In the genomic region with DNA sequence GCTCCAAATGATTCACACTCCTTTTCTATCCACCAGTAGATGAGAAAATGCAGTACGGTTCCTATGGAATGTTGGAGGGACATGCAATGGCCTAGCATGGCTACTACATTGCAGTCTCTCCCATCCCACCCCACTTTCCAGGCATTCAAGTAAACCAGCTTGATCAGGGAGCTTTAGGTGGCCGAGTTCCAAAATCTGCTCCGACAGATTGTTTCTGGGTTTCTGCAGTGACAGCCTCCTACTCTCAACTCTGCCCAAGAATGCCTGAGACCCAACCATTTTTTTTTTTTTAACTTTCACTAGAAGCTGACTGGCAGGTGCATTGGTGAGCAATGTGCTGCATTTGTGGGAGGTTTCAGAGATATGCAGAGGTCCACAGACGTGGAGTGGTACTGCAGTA, we compare ENCODE assay signal across 13 mouse cellular contexts. TPM values are rescaled to one million over a fixed set of nuclear protein-coding genes. Genes with fewer than 3 reads are reported as not detected.
DNase-seq lines count a peak whose midpoint lies in the region; ATAC-seq and TF ChIP-seq lines count a peak whose summit lies in the region.
"Had no signal": no experiment of that assay in that cellular context is flagged by ENCODE, and none has a peak within 500 bp of the region (broad histone marks: within the 10 kb centered on the region; RNA-seq: fewer than 3 reads in every experiment).

No protein-coding gene starts in this region.

- no peaks in the 10 kb centered on the region for H3K4me1 ChIP-seq in lung, embryonic 14.5 days (ENCODE audit: insufficient read depth)
- H3K4me1 ChIP-seq: embryonic facial prominence, embryonic 12.5 days; limb, embryonic 15.5 days had no signal

- peak; percentile 2 for DNase-seq in lung, embryonic 14.5 days
- no peak for DNase-seq in lung, postnatal 10 days
- peak; percentile 60 to 73 for DNase-seq in cerebellum, postnatal 25 days
- peak in 1 of 2 experiments; percentile 31 for DNase-seq in left cerebral cortex, adult 2 months (ENCODE audit: extremely low spot score in 1 of 2, low spot score in 2 of 2)
- peak; percentile 88 for DNase-seq in telencephalon, adult 2 months (ENCODE audit: low read depth, low spot score)
- DNase-seq in spleen, postnatal 4 days (ENCODE audit: low spot score in 2 of 2), result no peak
- no peak for DNase-seq in yolk sac, embryonic 10.5 days (ENCODE audit: low spot score)
- DNase-seq: gastrocnemius, postnatal 36 days; heart, postnatal 36 days; kidney, adult 9 months; lung, postnatal 14 days had no signal

- no peak overlapping the region for H3K27ac ChIP-seq in lung, embryonic 14.5 days (ENCODE audit: low read depth)
- H3K27ac ChIP-seq in left cerebral cortex, adult 2 months, result peak overlapping the region; percentile 63
- H3K27ac ChIP-seq: embryonic facial prominence, embryonic 12.5 days; limb, embryonic 15.5 days had no signal

- no peak overlapping the region for H3K4me2 ChIP-seq in lung, embryonic 14.5 days
- H3K4me2 ChIP-seq: embryonic facial prominence, embryonic 12.5 days; limb, embryonic 15.5 days had no signal

- intact Hi-C loops in left cerebral cortex, adult 2 months (cut with DNase I), result loop anchor here (2.0 to 10.0 kb wide), 3 partner anchors 432 to 1338 kb away; a partner anchor contains a TSS

- no peaks in the 10 kb centered on the region for H3K27me3 ChIP-seq in lung, embryonic 14.5 days (ENCODE audit: insufficient read depth, low read length)
- H3K27me3 ChIP-seq: embryonic facial prominence, embryonic 12.5 days; limb, embryonic 15.5 days had no signal

- H3K36me3 ChIP-seq in lung, embryonic 14.5 days (ENCODE audit: insufficient read depth), result no peaks in the 10 kb centered on the region
- H3K36me3 ChIP-seq: embryonic facial prominence, embryonic 12.5 days; limb, embryonic 15.5 days had no signal

- TF ChIP-seq CTCF in lung, embryonic 14.5 days (IDR thresholded peaks at IDR 0.05; ENCODE audit: low read depth), result no peak
- no peak for TF ChIP-seq CTCF in left cerebral cortex, adult 2 months (IDR thresholded peaks at IDR 0.05)

- no peak overlapping the region for H3K4me3 ChIP-seq in lung, embryonic 14.5 days (ENCODE audit: low read depth, low read length)
- H3K4me3 ChIP-seq in left cerebral cortex, adult 2 months, result no peak overlapping the region
- H3K4me3 ChIP-seq: embryonic facial prominence, embryonic 12.5 days; limb, embryonic 15.5 days had no signal

- no peak overlapping the region for H3K9ac ChIP-seq in lung, embryonic 14.5 days
- H3K9ac ChIP-seq: embryonic facial prominence, embryonic 12.5 days; limb, embryonic 15.5 days had no signal

- WGBS in lung, embryonic 14.5 days, result 55% methylated on average over 4 of the region's 4 CpGs

- no peak for ATAC-seq in lung, embryonic 14.5 days (ENCODE audit: insufficient read depth)

- no peaks in the 10 kb centered on the region for H3K9me3 ChIP-seq in lung, embryonic 14.5 days (ENCODE audit: low read depth, low read length)
- H3K9me3 ChIP-seq: embryonic facial prominence, embryonic 12.5 days; limb, embryonic 15.5 days had no signal

RNA-seq across cellular contexts. Expression of a gene that starts 36.4 kb away (rescaled TPM):
- 1.0 and 1.3 TPM in 2 replicates for polyA plus RNA-seq in lung, embryonic 14.5 days (2014; fragmentation: Nextera tagmentation; extraction: Ambion mirVana)
- total RNA-seq in left cerebral cortex, adult 2 months (2021), result not detected
- total RNA-seq: gastrocnemius, postnatal 36 days; heart, postnatal 36 days had no signal

RNA-seq across cellular contexts. Expression of a gene that starts 51.9 kb away (rescaled TPM):
- polyA plus RNA-seq in lung, embryonic 14.5 days (2014; fragmentation: Nextera tagmentation; extraction: Ambion mirVana), result 85.2 and 91.0 TPM in 2 replicates
- total RNA-seq in left cerebral cortex, adult 2 months (2021), result 10 to 100 TPM; 31.0 to 34.7 TPM

Comparison
In these comparisons a context has a peak if more than half of its experiments do, and no peak if none do; other contexts are left out.
1. DNase-seq: peak in lung, embryonic 14.5 days (single experiment), cerebellum, postnatal 25 days (2 of 2) and telencephalon, adult 2 months (single experiment); none in lung, postnatal 10 days (single experiment), spleen, postnatal 4 days (0 of 2) and yolk sac, embryonic 10.5 days (single experiment).